Mouse (Mus musculus) large intestine, adult 2 months (tissue): ENCODE data around the gene Ppm1a. TPM values are rescaled to one million over a fixed set of nuclear protein-coding genes. Genes with fewer than 3 reads are reported as not detected.
A peak's percentile ranks its signal among the peaks of the same experiment; 100 is the strongest.
"Not testable (repeated sequence)": the region's sequence is repeated elsewhere in the genome, so short reads cannot be mapped to it uniquely, and the experiment has no call there.

ENCODE experiments used
- DNase-seq: peaks from one replicate; pipeline ENCODE4 v3.0.0-alpha.2; 2012; ENCODE audit warnings: low read depth, low spot score
- WGBS: fragments of 180-500 bp; shearing (Covaris S2); methylation state at CpG from one replicate; pipeline ENCODE4 v1.1.7; 2018; 5-methylcytosine and 5-hydroxymethylcytosine counted together
- polyA plus RNA-seq: library from polyadenylated mRNA; depleted of rRNA; stranded (reverse); fragments of >200 nt; gene quantifications from 2 replicates; pipeline ENCODE4 v1.2.3, GENCODE M21; 2012

Ppm1a gene
- polyA plus RNA-seq, 1 experiment, result 50.4 TPM

- DNase-seq, result peak; percentile 64
- under 1% methylated on average over 78 of the region's 78 CpGs for WGBS
Observed at GRCm38 (mm10) chr12:72760376-72761229, 3.3 kb downstream of the Ppm1a start.

- WGBS, result under 1% methylated on average over 64 of the region's 71 CpGs
- no peak for DNase-seq
Observed at GRCm38 (mm10) chr12:72761230-72761648, 4.0 kb downstream of the Ppm1a start.

GRCm38 (mm10) chr12:72761649-72762261, 4.5 kb downstream of the Ppm1a start:
- peak; percentile 18 for DNase-seq
- 0% methylated on average over 36 of the region's 43 CpGs for WGBS

- 7% methylated on average over 1 of the region's 1 CpGs for WGBS
- peak; percentile 4 for DNase-seq
Observed at GRCm38 (mm10) chr12:72762502-72762901, 5.2 kb downstream of the Ppm1a start.

GRCm38 (mm10) chr12:72763156-72763555, 5.9 kb downstream of the Ppm1a start:
- no peak for DNase-seq

DNA sequence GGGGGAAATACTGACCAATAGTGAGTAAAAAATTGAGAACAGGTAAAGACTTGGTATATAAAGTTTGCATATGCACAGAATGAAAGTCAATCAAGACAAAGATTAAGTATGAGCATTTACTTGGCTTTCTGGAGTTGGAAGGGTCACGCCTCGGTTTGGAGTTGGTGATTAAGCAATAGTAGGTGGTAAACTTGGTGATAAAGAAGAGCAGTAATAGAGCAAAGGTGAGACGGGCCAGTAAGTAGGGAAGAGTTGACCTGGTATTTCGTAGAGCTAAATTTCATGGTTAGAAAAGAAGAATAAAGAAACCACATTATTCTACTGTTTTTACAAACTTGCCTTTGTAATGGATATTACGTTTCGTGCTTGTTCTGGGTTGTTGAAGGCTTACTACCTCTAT, 10.6 kb downstream of the Ppm1a start:
- 50% methylated on average over 6 of the region's 6 CpGs for WGBS
- peak; percentile 10 for DNase-seq

More at GRCm38 (mm10) chr12:72763156-72763555, 5.9 kb downstream of the Ppm1a start:
- 15% methylated on average over 1 of the region's 1 CpGs for WGBS

DNA sequence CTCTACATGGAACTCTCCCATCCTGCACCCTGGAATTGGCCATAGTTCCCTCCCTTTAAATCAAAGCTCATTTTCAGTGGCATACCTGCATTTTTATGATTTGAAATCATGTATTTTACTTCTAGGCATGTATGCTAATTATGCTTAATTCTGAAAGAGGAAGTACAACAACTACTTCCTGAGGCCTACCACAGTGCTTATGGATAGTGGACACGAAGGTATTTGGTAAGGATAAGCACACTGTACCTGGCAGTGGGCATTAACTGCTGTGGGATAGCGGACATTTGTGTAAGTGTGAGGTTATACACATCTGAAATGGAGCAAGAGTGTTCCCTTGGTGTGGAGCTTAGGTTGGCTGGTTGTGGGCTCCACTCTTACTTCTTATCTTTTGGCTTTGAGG, 11.0 kb downstream of the Ppm1a start:
- 56% methylated on average over 2 of the region's 2 CpGs for WGBS
- DNase-seq, result no peak

- DNase-seq, result no peak
- WGBS, result 77% methylated on average over 5 of the region's 5 CpGs
Observed at GRCm38 (mm10) chr12:72769546-72770230, 12.4 kb downstream of the Ppm1a start.

DNA sequence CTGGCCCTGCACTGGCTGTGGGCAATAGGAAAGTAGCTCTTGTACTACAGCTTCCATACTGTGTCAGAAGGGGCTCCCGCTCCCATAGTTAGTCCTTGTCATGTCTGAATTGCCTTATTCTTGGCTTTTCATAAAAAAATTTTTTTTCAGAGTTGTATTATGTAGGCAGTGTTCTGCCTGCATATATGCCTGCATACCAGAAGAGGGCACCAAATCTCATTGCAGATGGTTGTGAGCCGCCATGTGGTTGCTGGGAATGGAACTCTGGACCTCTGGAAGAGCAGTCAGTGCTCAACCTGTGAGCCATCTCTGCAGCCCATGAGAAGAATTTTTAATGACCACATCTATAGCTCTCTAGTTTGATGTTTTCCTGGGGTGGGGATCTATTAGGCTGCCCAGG, 13.9 kb downstream of the Ppm1a start:
- WGBS, result 100% methylated on average over 2 of the region's 2 CpGs
- no peak for DNase-seq

DNA sequence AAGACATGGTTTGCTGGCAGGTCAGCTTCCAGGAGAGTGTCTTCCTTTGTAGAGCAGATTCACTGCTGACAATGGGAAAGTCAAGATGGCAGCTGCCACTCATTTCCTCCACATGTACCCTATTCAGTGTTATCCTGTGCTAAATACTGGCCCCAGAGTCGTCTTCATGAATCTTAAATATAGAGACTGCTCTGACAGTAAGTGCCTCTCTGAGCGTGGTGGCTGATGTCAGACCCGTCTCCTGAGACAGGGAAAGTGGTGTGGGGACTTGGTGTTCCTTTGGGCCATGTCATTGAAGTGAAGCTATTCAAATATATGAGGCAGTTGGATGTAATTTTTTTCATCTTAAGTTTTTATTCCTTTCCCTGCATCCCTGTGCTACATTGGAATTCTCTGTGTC, 14.5 kb downstream of the Ppm1a start:
- 91% methylated on average over 3 of the region's 3 CpGs for WGBS
- DNase-seq, result no peak

GRCm38 (mm10) chr12:72773921-72774320, 16.7 kb downstream of the Ppm1a start:
- 83% methylated on average over 7 of the region's 7 CpGs for WGBS
- no peak for DNase-seq

- DNase-seq, result no peak
- WGBS, result 70% methylated on average over 4 of the region's 4 CpGs
Observed at GRCm38 (mm10) chr12:72777244-72777643, 20.0 kb downstream of the Ppm1a start.

- WGBS, result 87% methylated on average over 5 of the region's 5 CpGs
- DNase-seq, result no peak
Observed at GRCm38 (mm10) chr12:72780136-72780535, 22.9 kb downstream of the Ppm1a start.

DNA sequence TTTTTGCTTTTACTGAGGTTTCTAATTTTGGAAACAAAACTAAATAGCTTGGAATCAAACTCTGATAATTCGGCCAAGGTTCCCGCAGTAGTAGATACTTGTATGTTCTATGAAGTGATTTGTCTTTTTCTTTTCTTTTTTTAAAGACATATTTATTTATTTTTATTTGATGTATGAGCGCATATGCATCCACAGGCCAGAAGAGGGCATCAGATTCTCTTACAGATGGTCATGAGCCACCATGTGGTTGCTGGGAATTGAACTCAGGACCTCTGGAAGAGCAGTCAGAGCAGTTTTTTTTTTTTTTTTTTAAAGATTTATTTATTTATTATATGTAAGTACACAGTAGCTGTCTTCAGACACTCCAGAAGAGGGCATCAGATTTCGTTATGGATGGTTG, 25.5 kb downstream of the Ppm1a start:
- 89% methylated on average over 4 of the region's 4 CpGs for WGBS
- DNase-seq, result not testable (repeated sequence)

- 63% methylated on average over 6 of the region's 6 CpGs for WGBS
- no peak for DNase-seq
Observed at GRCm38 (mm10) chr12:72785183-72785930, 28.1 kb downstream of the Ppm1a start.

- WGBS, result 83% methylated on average over 5 of the region's 5 CpGs
- no peak for DNase-seq
Observed at GRCm38 (mm10) chr12:72786551-72786950, 29.3 kb downstream of the Ppm1a start.

GRCm38 (mm10) chr12:72786986-72787385, 29.7 kb downstream of the Ppm1a start:
- 80% methylated on average over 4 of the region's 4 CpGs for WGBS
- no peak for DNase-seq

DNA sequence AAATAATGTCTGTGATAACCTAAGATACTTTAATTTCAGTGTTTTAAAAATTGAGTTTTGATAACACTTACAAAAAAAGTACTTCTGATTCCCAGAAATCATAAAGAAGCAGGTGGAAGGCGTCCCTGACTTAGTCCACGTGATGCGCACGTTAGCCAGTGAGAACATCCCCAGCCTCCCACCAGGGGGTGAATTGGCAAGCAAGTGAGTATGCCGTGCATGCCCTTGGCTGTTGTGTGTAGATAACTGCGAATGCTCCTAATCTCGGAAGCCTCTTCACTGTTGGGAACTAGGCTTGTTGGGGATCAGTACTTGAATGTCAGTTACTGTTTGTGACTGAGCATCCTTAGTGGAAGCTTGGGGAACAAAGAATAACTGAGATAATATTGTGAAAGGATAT, 33.3 kb downstream of the Ppm1a start:
- 70% methylated on average over 7 of the region's 7 CpGs for WGBS

DNA sequence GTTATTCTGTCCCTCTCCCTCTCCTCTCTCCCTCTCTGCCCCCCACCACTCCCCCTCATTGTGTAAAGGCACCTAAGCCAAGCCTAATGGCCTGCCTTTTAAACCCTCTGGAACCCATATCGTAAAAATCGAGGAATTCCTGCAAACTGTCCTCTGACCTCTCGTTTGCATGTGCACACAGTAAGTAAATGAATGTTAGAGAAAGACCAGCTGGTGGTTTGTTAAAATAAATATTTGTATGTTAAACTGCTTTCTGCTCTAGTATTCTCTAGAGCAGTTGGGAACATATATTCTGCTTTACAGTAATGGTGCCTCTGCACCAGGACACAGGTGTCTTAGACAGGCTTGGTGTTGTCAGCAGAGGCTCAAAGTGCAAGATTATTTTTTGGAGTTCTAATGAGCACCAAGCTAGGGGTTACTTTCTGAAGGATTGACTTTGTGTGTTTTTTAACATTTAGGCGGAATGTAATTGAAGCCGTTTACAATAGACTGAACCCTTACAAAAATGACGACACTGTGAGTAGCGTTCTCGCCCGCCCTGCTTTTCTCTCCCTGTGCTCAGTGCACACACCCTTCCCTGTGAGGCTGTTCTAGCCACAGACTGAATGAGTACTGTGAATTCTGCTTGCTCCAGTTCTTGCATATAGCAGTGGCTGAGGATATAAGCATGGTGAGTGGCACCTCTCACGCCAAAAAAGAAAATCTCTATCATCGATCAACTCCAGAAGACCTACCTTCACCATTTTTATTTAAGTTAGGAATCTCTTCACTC, 35.3 kb downstream of the Ppm1a start:
- 42% methylated on average over 11 of the region's 11 CpGs for WGBS
- DNase-seq, result no peak

More for the DNA sequence above, 33.3 kb downstream of the Ppm1a start:
- no peak for DNase-seq
